Mouse (Mus musculus): ENCODE data around the gene Cfap54. TPM values are rescaled to one million over a fixed set of nuclear protein-coding genes. Genes with fewer than 3 reads are reported as not detected.

The Cfap54 gene
- polyA plus RNA-seq, 1 experiment from 2014 or later, result 0.07 TPM

GRCm38 (mm10) chr10:92810894-92811293, 270.5 kb downstream of the Cfap54 start:
- Histone ChIP-seq H3K9ac (no peak overlapping the region), H3K9me3 (no peaks in the 10 kb centered on the region), H3K4me3 (no peak overlapping the region), H3K4me2 (no peak overlapping the region), H3K27me3 (no peaks in the 10 kb centered on the region), H3K4me1 (no peaks in the 10 kb centered on the region), H3K27ac (no peak overlapping the region), H3K36me3 (no peaks in the 10 kb centered on the region)
- 75% methylated on average over 9 of the region's 9 CpGs for WGBS
- 0 out of 2 replicates have a peak, but pooled peaks have one; percentile 56 for ATAC-seq (ENCODE audit: insufficient number of reproducible peaks, insufficient read depth, low FRiP score, low TSS enrichment, low read depth)

- H3K4me2 ChIP-seq, result no peak overlapping the region
Observed at GRCm38 (mm10) chr10:92791908-92792307, 289.5 kb downstream of the Cfap54 start.

GRCm38 (mm10) chr10:92791531-92791900, 289.9 kb downstream of the Cfap54 start:
- Histone ChIP-seq H3K27ac (no peak overlapping the region), H3K4me1 (no peaks in the 10 kb centered on the region), H3K4me3 (no peak overlapping the region), H3K9me3 (no peaks in the 10 kb centered on the region), H3K9ac (no peak overlapping the region), H3K27me3 (no peaks in the 10 kb centered on the region), H3K4me2 (no peak overlapping the region), H3K36me3 (no peaks in the 10 kb centered on the region)
- no peak for ATAC-seq (ENCODE audit: insufficient number of reproducible peaks, insufficient read depth, low FRiP score, low TSS enrichment, low read depth)
- WGBS, result 67% methylated on average over 9 of the region's 9 CpGs

More at GRCm38 (mm10) chr10:92791908-92792307, 289.5 kb downstream of the Cfap54 start:
- Histone ChIP-seq H3K4me3 (no peak overlapping the region), H3K9ac (no peak overlapping the region), H3K4me1 (no peaks in the 10 kb centered on the region), H3K9me3 (no peaks in the 10 kb centered on the region), H3K36me3 (no peaks in the 10 kb centered on the region), H3K27me3 (no peaks in the 10 kb centered on the region), H3K27ac (no peak overlapping the region)
- WGBS, result 72% methylated on average over 10 of the region's 10 CpGs
- ATAC-seq (ENCODE audit: insufficient number of reproducible peaks, insufficient read depth, low FRiP score, low TSS enrichment, low read depth), result no peak

- Histone ChIP-seq H3K4me3 (no peak overlapping the region), H3K9ac (no peak overlapping the region), H3K4me1 (no peaks in the 10 kb centered on the region), H3K9me3 (no peaks in the 10 kb centered on the region), H3K27me3 (no peaks in the 10 kb centered on the region), H3K27ac (no peak overlapping the region), H3K4me2 (no peak overlapping the region), H3K36me3 (no peaks in the 10 kb centered on the region)
- no peak for ATAC-seq (ENCODE audit: insufficient number of reproducible peaks, insufficient read depth, low FRiP score, low TSS enrichment, low read depth)
- WGBS, result 67% methylated on average over 7 of the region's 7 CpGs
Observed at GRCm38 (mm10) chr10:92790893-92791530, 290.4 kb downstream of the Cfap54 start.

- no peak for ATAC-seq (ENCODE audit: insufficient number of reproducible peaks, insufficient read depth, low FRiP score, low TSS enrichment, low read depth)
- Histone ChIP-seq H3K4me2 (no peak overlapping the region), H3K9me3 (no peaks in the 10 kb centered on the region), H3K36me3 (no peaks in the 10 kb centered on the region), H3K27ac (no peak overlapping the region), H3K27me3 (no peaks in the 10 kb centered on the region), H3K9ac (no peak overlapping the region), H3K4me1 (no peaks in the 10 kb centered on the region), H3K4me3 (no peak overlapping the region)
- WGBS, result 14% methylated on average over 2 of the region's 2 CpGs
Observed at GRCm38 (mm10) chr10:92790247-92790646, 291.2 kb downstream of the Cfap54 start.

GRCm38 (mm10) chr10:92788410-92789096, 292.9 kb downstream of the Cfap54 start:
- no peaks in the 10 kb centered on the region for H3K27me3 ChIP-seq
- H3K4me2 ChIP-seq, result no peak overlapping the region
- WGBS, result 70% methylated on average over 13 of the region's 13 CpGs
- no peak overlapping the region for H3K27ac ChIP-seq
- no peaks in the 10 kb centered on the region for H3K4me1 ChIP-seq
- H3K4me3 ChIP-seq, result no peak overlapping the region
- H3K36me3 ChIP-seq, result no peaks in the 10 kb centered on the region
- H3K9me3 ChIP-seq, result no peaks in the 10 kb centered on the region
- ATAC-seq (ENCODE audit: insufficient number of reproducible peaks, insufficient read depth, low FRiP score, low TSS enrichment, low read depth), result no peak
- H3K9ac ChIP-seq, result no peak overlapping the region

- Histone ChIP-seq H3K36me3 (no peaks in the 10 kb centered on the region), H3K27me3 (no peaks in the 10 kb centered on the region), H3K4me1 (no peaks in the 10 kb centered on the region), H3K4me2 (no peak overlapping the region), H3K9me3 (no peaks in the 10 kb centered on the region), H3K4me3 (no peak overlapping the region), H3K9ac (no peak overlapping the region), H3K27ac (no peak overlapping the region)
- 84% methylated on average over 5 of the region's 5 CpGs for WGBS
- ATAC-seq (ENCODE audit: insufficient number of reproducible peaks, insufficient read depth, low FRiP score, low TSS enrichment, low read depth), result no peak
Observed at GRCm38 (mm10) chr10:92782691-92783090, 298.7 kb downstream of the Cfap54 start.

- H3K4me2 ChIP-seq, result no peak overlapping the region
- H3K36me3 ChIP-seq, result no peaks in the 10 kb centered on the region
- no peaks in the 10 kb centered on the region for H3K4me1 ChIP-seq
- H3K27ac ChIP-seq, result no peak overlapping the region
- H3K9me3 ChIP-seq, result no peaks in the 10 kb centered on the region
- 87% methylated on average over 5 of the region's 5 CpGs for WGBS
- no peak overlapping the region for H3K4me3 ChIP-seq
- no peak overlapping the region for H3K9ac ChIP-seq
- no peak for ATAC-seq (ENCODE audit: insufficient number of reproducible peaks, insufficient read depth, low FRiP score, low TSS enrichment, low read depth)
- no peaks in the 10 kb centered on the region for H3K27me3 ChIP-seq
Observed at GRCm38 (mm10) chr10:92754359-92754758, 327.1 kb downstream of the Cfap54 start.

GRCm38 (mm10) chr10:92730339-92730738, 351.1 kb downstream of the Cfap54 start:
- no peak for ATAC-seq (ENCODE audit: insufficient number of reproducible peaks, insufficient read depth, low FRiP score, low TSS enrichment, low read depth)
- Histone ChIP-seq H3K4me3 (no peak overlapping the region), H3K9ac (no peak overlapping the region), H3K27me3 (no peaks in the 10 kb centered on the region), H3K27ac (no peak overlapping the region), H3K4me1 (no peaks in the 10 kb centered on the region), H3K9me3 (no peaks in the 10 kb centered on the region), H3K4me2 (no peak overlapping the region), H3K36me3 (no peaks in the 10 kb centered on the region)
- WGBS, result 90% methylated on average over 3 of the region's 3 CpGs

GRCm38 (mm10) chr10:92728723-92729122, 352.7 kb downstream of the Cfap54 start:
- 85% methylated on average over 3 of the region's 3 CpGs for WGBS
- H3K27me3 ChIP-seq, result no peaks in the 10 kb centered on the region
- no peak overlapping the region for H3K9ac ChIP-seq
- H3K27ac ChIP-seq, result no peak overlapping the region
- H3K9me3 ChIP-seq, result no peaks in the 10 kb centered on the region
- ATAC-seq (ENCODE audit: insufficient number of reproducible peaks, insufficient read depth, low FRiP score, low TSS enrichment, low read depth), result no peak
- no peak overlapping the region for H3K4me2 ChIP-seq
- H3K4me3 ChIP-seq, result no peak overlapping the region
- no peaks in the 10 kb centered on the region for H3K36me3 ChIP-seq
- no peaks in the 10 kb centered on the region for H3K4me1 ChIP-seq
